ENCODE assay signal across 9 mouse cellular contexts in the genomic region with DNA sequence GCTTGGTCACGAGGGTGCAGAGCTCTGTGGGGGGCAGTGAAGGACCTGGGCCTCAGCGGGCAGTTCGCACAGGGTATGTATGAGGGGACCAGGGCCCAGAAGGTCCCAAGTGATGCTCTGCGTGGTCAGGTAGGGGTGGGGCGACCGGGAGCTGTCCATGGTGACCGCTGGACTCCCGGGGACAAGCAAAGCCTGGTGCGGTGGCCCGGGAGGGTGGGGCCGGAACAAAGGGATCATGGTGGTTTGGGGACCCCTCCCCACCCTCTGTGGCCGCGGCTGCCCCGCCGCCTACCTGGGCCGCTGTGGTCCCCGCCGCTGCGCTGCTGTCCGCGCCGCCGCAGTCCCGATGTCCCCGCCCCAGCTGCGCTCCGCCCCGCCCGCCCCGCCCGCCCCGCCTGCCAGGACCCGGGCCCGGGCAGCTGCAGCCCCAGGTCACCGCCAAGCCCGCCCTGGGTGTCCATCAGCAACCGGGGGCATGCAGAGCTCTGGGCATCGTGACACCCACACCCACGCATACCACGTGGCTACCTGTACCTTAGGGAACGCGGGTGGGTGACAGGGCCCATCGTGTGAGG. TPM values are rescaled to one million over a fixed set of nuclear protein-coding genes. Genes with fewer than 3 reads are reported as not detected.
DNase-seq lines count a peak whose midpoint lies in the region; ATAC-seq and TF ChIP-seq lines count a peak whose summit lies in the region.
"Had no signal": no experiment of that assay in that cellular context is flagged by ENCODE, and none has a peak within 500 bp of the region (broad histone marks: within the 10 kb centered on the region; RNA-seq: fewer than 3 reads in every experiment).

No protein-coding gene starts in this region.

- 0 out of 2 replicates have a peak, but pooled peaks cover under 1% of the 10 kb centered on the region for H3K36me3 ChIP-seq in heart, postnatal 0 days (replicated peaks; ENCODE audit: control insufficient read depth, insufficient read depth, low read length)
- H3K36me3 ChIP-seq in midbrain, embryonic 13.5 days, result peaks cover 12% of the 10 kb centered on the region

- H3K27ac ChIP-seq in heart, postnatal 0 days (ENCODE audit: low read depth), result no peak overlapping the region
- H3K27ac ChIP-seq in midbrain, embryonic 13.5 days, result no peak overlapping the region

- no peak for TF ChIP-seq CTCF in heart, postnatal 0 days (IDR thresholded peaks at IDR 0.05; ENCODE audit: low read depth)

- TF ChIP-seq EP300 in heart, postnatal 0 days (IDR thresholded peaks at IDR 0.05; ENCODE audit: low read depth), result no peak

- H3K4me3 ChIP-seq in heart, postnatal 0 days (ENCODE audit: low read depth, low read length), result no peak overlapping the region
- peak overlapping the region; percentile 57 for H3K4me3 ChIP-seq in midbrain, embryonic 13.5 days (replicated peaks)

- intact Hi-C loops in left cerebral cortex, postnatal 14 days (cut with DNase I), result no loop called here

- peak overlapping the region; percentile 19; the same call in 1 of the 2 replicates for H3K4me2 ChIP-seq in heart, postnatal 0 days (ENCODE audit: low read depth, low read length)
- H3K4me2 ChIP-seq in midbrain, embryonic 13.5 days (replicated peaks), result peak overlapping the region; percentile 77

- no peak for ATAC-seq in heart, postnatal 0 days (ENCODE audit: insufficient read depth, low read depth)
- ATAC-seq in midbrain, embryonic 13.5 days, result peak; percentile 61
- ATAC-seq in erythroblast, adult 5-6 weeks (replicated peaks; ENCODE audit: low FRiP score, poor library complexity, severe bottlenecking), result no peak

- 2% methylated on average over 33 of the region's 43 CpGs for WGBS in heart, postnatal 0 days
- 2% methylated on average over 22 of the region's 43 CpGs for WGBS in midbrain, embryonic 13.5 days

- DNase-seq in kidney, postnatal 4 days, result peak; percentile 60 to 66
- DNase-seq in kidney, adult 11 months, result no peak
- DNase-seq in cerebellum, adult 9-11 months, result peak; percentile 72
- no peak for DNase-seq in heart, postnatal 0 days (ENCODE audit: low spot score)
- DNase-seq in left cerebral cortex, postnatal 14 days (ENCODE audit: low spot score in 2 of 2), result no peak
- no peak for DNase-seq in right cerebral cortex, postnatal 10 days (ENCODE audit: low spot score in 2 of 2)

- H3K9me3 ChIP-seq in heart, postnatal 0 days (replicated peaks; ENCODE audit: control insufficient read depth, low read length), result no peaks in the 10 kb centered on the region
- H3K9me3 ChIP-seq in midbrain, embryonic 13.5 days, result no peaks in the 10 kb centered on the region

- H3K9ac ChIP-seq in heart, postnatal 0 days (replicated peaks; ENCODE audit: low read depth, low read length), result no peak overlapping the region
- H3K9ac ChIP-seq in midbrain, embryonic 13.5 days (replicated peaks), result peak overlapping the region; percentile 85

- peaks cover 43% of the 10 kb centered on the region for H3K27me3 ChIP-seq in heart, postnatal 0 days (ENCODE audit: control insufficient read depth, insufficient read depth, low read length)
- H3K27me3 ChIP-seq in midbrain, embryonic 13.5 days, result peaks cover 33% of the 10 kb centered on the region

- H3K4me1 ChIP-seq in heart, postnatal 0 days (ENCODE audit: control insufficient read depth, insufficient read depth), result no peaks in the 10 kb centered on the region
- peaks cover 16% of the 10 kb centered on the region for H3K4me1 ChIP-seq in midbrain, embryonic 13.5 days (replicated peaks)

RNA-seq across cellular contexts. Expression of gene Diras1, which starts 0.3 kb away (rescaled TPM):
- total RNA-seq in heart, postnatal 0 days (2014; rRNA removed; ENCODE audit: low replicate concordance), result not detected in 2 replicates
- not detected in 2 replicates for polyA plus RNA-seq in heart, postnatal 0 days (2015; fragmentation: Nextera tagmentation; extraction: Ambion mirVana)
- 30.9 and 34.3 TPM in 2 replicates for polyA plus RNA-seq in midbrain, embryonic 13.5 days (2015; fragmentation: Nextera tagmentation; extraction: Ambion mirVana)
- total RNA-seq in erythroblast, adult 5-6 weeks (2015; ENCODE audit: low replicate concordance), result not detected in 2 replicates
- not detected in 2 replicates for total RNA-seq in erythroblast, adult 5-6 weeks (2017; ENCODE audit: low replicate concordance)
- total RNA-seq in left cerebral cortex, postnatal 14 days (2021), result 100 to 1,000 TPM; 113 to 117 TPM
- polyA plus RNA-seq: liver, embryonic 16.5 days had no signal

RNA-seq across cellular contexts. Expression of gene Gng7, which starts 10.4 kb away (rescaled TPM):
- 0.11 and 0.93 TPM in 2 replicates for total RNA-seq in heart, postnatal 0 days (2014; rRNA removed; ENCODE audit: low replicate concordance)
- polyA plus RNA-seq in heart, postnatal 0 days (2015; fragmentation: Nextera tagmentation; extraction: Ambion mirVana), result 0.64 and 0.85 TPM in 2 replicates
- polyA plus RNA-seq in midbrain, embryonic 13.5 days (2015; fragmentation: Nextera tagmentation; extraction: Ambion mirVana), result 10.4 and 10.9 TPM in 2 replicates
- not detected in 2 replicates for total RNA-seq in erythroblast, adult 5-6 weeks (2015; ENCODE audit: low replicate concordance)
- not detected in 2 replicates for total RNA-seq in erythroblast, adult 5-6 weeks (2017; ENCODE audit: low replicate concordance)
- 100 to 1,000 TPM; 120 to 135 TPM for total RNA-seq in left cerebral cortex, postnatal 14 days (2021)

RNA-seq across cellular contexts. Expression of gene Slc39a3, which starts 12.1 kb away (rescaled TPM):
- 18.7 and 29.3 TPM in 2 replicates for total RNA-seq in heart, postnatal 0 days (2014; rRNA removed; ENCODE audit: low replicate concordance)
- 6.3 and 7.5 TPM in 2 replicates for polyA plus RNA-seq in heart, postnatal 0 days (2015; fragmentation: Nextera tagmentation; extraction: Ambion mirVana)
- 43.5 and 45.7 TPM in 2 replicates for polyA plus RNA-seq in midbrain, embryonic 13.5 days (2015; fragmentation: Nextera tagmentation; extraction: Ambion mirVana)
- total RNA-seq in erythroblast, adult 5-6 weeks (2015; ENCODE audit: low replicate concordance), result 2.1 and 2.5 TPM in 2 replicates
- total RNA-seq in erythroblast, adult 5-6 weeks (2017; ENCODE audit: low replicate concordance), result 2.7 and 3.8 TPM in 2 replicates
- 10 to 100 TPM; 70.9 to 76.3 TPM for total RNA-seq in left cerebral cortex, postnatal 14 days (2021)

RNA-seq across cellular contexts. Expression of gene Sgta, which starts 34.8 kb away (rescaled TPM):
- 98.1 and 152 TPM in 2 replicates for total RNA-seq in heart, postnatal 0 days (2014; rRNA removed; ENCODE audit: low replicate concordance)
- 134 and 137 TPM in 2 replicates for polyA plus RNA-seq in heart, postnatal 0 days (2015; fragmentation: Nextera tagmentation; extraction: Ambion mirVana)
- 316 and 322 TPM in 2 replicates for polyA plus RNA-seq in midbrain, embryonic 13.5 days (2015; fragmentation: Nextera tagmentation; extraction: Ambion mirVana)
- 6.7 and 20.3 TPM in 2 replicates for total RNA-seq in erythroblast, adult 5-6 weeks (2015; ENCODE audit: low replicate concordance)
- 14.8 and 18.1 TPM in 2 replicates for total RNA-seq in erythroblast, adult 5-6 weeks (2017; ENCODE audit: low replicate concordance)
- 100 to 1,000 TPM; 178 to 186 TPM for total RNA-seq in left cerebral cortex, postnatal 14 days (2021)

RNA-seq across cellular contexts. Expression of gene Thop1, which starts 44.7 kb away (rescaled TPM):
- 23.6 and 31.2 TPM in 2 replicates for total RNA-seq in heart, postnatal 0 days (2014; rRNA removed; ENCODE audit: low replicate concordance)
- polyA plus RNA-seq in heart, postnatal 0 days (2015; fragmentation: Nextera tagmentation; extraction: Ambion mirVana), result 15.1 and 15.2 TPM in 2 replicates
- 44.9 and 48.5 TPM in 2 replicates for polyA plus RNA-seq in midbrain, embryonic 13.5 days (2015; fragmentation: Nextera tagmentation; extraction: Ambion mirVana)
- 1.9 TPM in 1 of 2 replicates, not detected in the other for total RNA-seq in erythroblast, adult 5-6 weeks (2015; ENCODE audit: low replicate concordance)
- 3.1 and 4.1 TPM in 2 replicates for total RNA-seq in erythroblast, adult 5-6 weeks (2017; ENCODE audit: low replicate concordance)
- 10 to 100 TPM; 51.1 to 51.2 TPM for total RNA-seq in left cerebral cortex, postnatal 14 days (2021)

Comparison
In these comparisons a context has a peak if more than half of its experiments do, and no peak if none do; other contexts are left out.
1. DNase-seq: peak in kidney, postnatal 4 days (2 of 2) and cerebellum, adult 9-11 months (single experiment); none in kidney, adult 11 months (single experiment), heart, postnatal 0 days (single experiment), left cerebral cortex, postnatal 14 days (0 of 2) and right cerebral cortex, postnatal 10 days (0 of 2).
2. RNA of gene Diras1, which starts 0.3 kb away (total RNA-seq): 113 to 117 TPM in left cerebral cortex, postnatal 14 days; not detected in heart, postnatal 0 days and not detected in erythroblast, adult 5-6 weeks; every median in the first group is over 100 times any median in the second.
3. RNA of gene Gng7, which starts 10.4 kb away (total RNA-seq): 120 to 135 TPM in left cerebral cortex, postnatal 14 days; 0.11 to 0.93 TPM in heart, postnatal 0 days and not detected in erythroblast, adult 5-6 weeks; every median in the first group is over 10 times any median in the second.